Mouse (Mus musculus): ENCODE results near the gene B3galt1. TPM values are rescaled to one million over a fixed set of nuclear protein-coding genes. Genes with fewer than 3 reads are reported as not detected.
A peak's percentile ranks its signal among the peaks of the same experiment; 100 is the strongest.

The B3galt1 gene
- total RNA-seq (2021) (1 to 10 TPM; 1.5 to 1.9 TPM), polyA plus RNA-seq (2012; rRNA removed) (0.72 and 1.7 TPM in 2 replicates)
- long read RNA-seq: 0 reads

DNA sequence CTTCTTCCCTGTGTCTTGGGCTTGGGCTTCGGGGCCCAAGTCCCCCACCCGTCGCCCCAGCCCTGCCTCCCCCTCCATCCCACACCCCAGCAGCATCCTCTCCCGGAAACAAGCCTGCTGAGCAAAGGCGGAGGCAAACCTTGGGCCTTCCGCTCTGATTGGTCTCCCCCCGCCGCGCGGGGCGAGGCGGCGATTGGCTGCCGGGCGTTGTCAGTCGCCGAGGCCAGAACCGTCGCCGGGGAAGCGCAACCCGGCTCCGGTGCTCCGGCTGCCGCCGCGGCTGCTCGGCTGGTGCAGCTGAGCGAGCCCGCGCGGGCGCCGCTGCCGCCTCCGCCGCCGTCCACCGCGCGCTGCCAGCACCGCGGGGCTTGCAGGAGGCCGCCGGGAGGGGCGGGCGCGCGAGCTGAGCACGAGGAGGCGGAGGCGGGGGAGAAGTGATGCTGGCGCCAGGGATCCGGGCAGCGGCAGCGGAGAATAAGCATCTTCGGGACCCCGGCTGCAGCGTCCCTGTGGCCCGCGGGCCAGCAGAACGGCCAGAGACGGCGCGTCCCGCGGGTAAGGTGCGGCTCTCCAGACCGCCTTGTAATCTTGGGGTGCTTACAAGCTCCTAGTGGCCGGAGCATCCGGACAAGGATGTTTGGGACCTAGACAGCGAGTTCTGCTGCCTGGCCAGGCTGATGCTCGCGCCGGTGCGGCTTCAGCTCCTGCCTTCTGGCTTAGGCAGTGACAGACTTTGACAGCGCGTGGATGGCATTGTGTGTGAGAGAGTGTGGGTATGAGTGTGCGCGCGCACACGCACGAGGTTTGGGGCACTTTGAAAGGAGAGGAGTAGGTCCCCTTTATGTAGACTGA is at the start of gene B3galt1:
Gene B3galt1 (plus strand): TSS at position 392 of the 852 bp plus-strand sequence.
- intact Hi-C loops (cut with DNase I): no loop called here
- Histone ChIP-seq H3K4me3 (peak within 1 kb of the TSS; percentile 61), H3K4me1 (ENCODE audit: control insufficient read depth, insufficient read depth, low read length) (no peaks in the 10 kb centered on the region), H3K9ac (ENCODE audit: low read depth, low read length) (peak within 1 kb of the TSS; percentile 52), H3K27ac (peak within 1 kb of the TSS; percentile 51), H3K79me2 (replicated peaks; ENCODE audit: control insufficient read depth, insufficient read depth, low read length) (no peaks in the 10 kb centered on the region), H3K27me3 (ENCODE audit: control insufficient read depth, insufficient read depth, low read length) (no peaks in the 10 kb centered on the region), H3K36me3 (ENCODE audit: control insufficient read depth, insufficient read depth, low read length) (no peaks in the 10 kb centered on the region)
- TF ChIP-seq CTCF (IDR thresholded peaks at IDR 0.05): no peak
- peak; percentile 26; the same call in 1 of the 2 replicates for TF ChIP-seq POLR2A (IDR thresholded peaks at IDR 0.05; ENCODE audit: insufficient read depth, low read depth, low read length)
- no peak for TF ChIP-seq EP300 (IDR thresholded peaks at IDR 0.05; ENCODE audit: insufficient read depth, low read depth, low read length)
- peak; percentile 86 to 90 for DNase-seq
- WGBS: under 1% methylated on average over 83 of the region's 83 CpGs

DNA sequence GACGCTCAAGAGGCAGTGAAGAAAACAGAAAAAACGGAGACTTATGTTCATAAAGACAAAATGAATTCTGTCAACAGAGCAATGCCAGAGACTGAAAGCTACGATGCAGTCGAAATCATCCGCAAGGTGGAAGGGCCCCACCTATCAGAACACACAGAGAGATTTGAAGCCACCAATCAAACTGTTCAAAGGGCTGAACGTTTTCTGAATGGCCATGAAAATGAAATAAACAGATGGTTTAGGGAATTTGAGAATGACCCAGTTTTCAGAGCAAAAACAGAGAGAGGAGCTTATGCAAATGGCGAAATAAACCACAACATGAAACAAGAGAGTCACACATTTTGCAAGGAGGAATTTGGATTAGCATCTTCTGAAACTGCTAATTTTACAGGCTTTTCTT is 49.3 kb upstream of the B3galt1 start:
- H3K27me3 ChIP-seq (ENCODE audit: control insufficient read depth, insufficient read depth, low read length): no peaks in the 10 kb centered on the region
- WGBS: 86% methylated on average over 7 of the region's 7 CpGs
- no peak for TF ChIP-seq CTCF (IDR thresholded peaks at IDR 0.05)
- no peak for TF ChIP-seq POLR2A (IDR thresholded peaks at IDR 0.05; ENCODE audit: insufficient read depth, low read depth, low read length)
- no peak for TF ChIP-seq EP300 (IDR thresholded peaks at IDR 0.05; ENCODE audit: insufficient read depth, low read depth, low read length)
- H3K27ac ChIP-seq: no peak overlapping the region
- H3K4me1 ChIP-seq (ENCODE audit: control insufficient read depth, insufficient read depth, low read length): no peaks in the 10 kb centered on the region
- no peak overlapping the region for H3K4me3 ChIP-seq
- H3K9ac ChIP-seq (ENCODE audit: low read depth, low read length): no peak overlapping the region
- DNase-seq: no peak
- intact Hi-C loops (cut with DNase I): no loop called here
- H3K36me3 ChIP-seq (ENCODE audit: control insufficient read depth, insufficient read depth, low read length): no peaks in the 10 kb centered on the region
- H3K79me2 ChIP-seq (replicated peaks; ENCODE audit: control insufficient read depth, insufficient read depth, low read length): no peaks in the 10 kb centered on the region

DNA sequence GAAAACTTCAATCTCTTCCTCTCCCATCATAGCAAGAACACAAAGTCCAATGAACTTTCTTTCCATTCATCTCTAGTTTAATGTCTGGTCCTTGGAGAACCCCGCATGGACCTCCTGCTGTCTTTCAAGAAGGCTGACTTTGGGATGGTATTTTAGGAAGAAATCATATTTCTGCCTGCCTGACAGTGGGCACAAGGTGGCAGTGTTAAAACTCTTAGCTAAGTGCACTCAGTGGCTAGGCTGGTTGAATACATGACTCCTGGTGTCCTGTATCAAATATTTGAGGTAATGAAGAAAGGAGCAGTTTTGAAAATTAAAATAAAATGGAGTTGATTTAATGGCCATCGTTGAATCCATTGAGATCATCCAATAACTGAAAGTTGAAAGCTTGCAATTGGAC is 30.3 kb upstream of the B3galt1 start:
- TF ChIP-seq CTCF (IDR thresholded peaks at IDR 0.05): peak; percentile 59
- TF ChIP-seq EP300 (IDR thresholded peaks at IDR 0.05; ENCODE audit: insufficient read depth, low read depth, low read length): no peak
- no peak for TF ChIP-seq POLR2A (IDR thresholded peaks at IDR 0.05; ENCODE audit: insufficient read depth, low read depth, low read length)
- intact Hi-C loops (cut with DNase I): loop anchor here (10.0 kb wide), 1 partner anchor 809 kb away; no protein-coding TSS in a partner anchor
- Histone ChIP-seq H3K79me2 (replicated peaks; ENCODE audit: control insufficient read depth, insufficient read depth, low read length) (no peaks in the 10 kb centered on the region), H3K27ac (no peak overlapping the region), H3K36me3 (ENCODE audit: control insufficient read depth, insufficient read depth, low read length) (no peaks in the 10 kb centered on the region), H3K27me3 (ENCODE audit: control insufficient read depth, insufficient read depth, low read length) (no peaks in the 10 kb centered on the region), H3K4me1 (ENCODE audit: control insufficient read depth, insufficient read depth, low read length) (no peaks in the 10 kb centered on the region), H3K4me3 (no peak overlapping the region), H3K9ac (ENCODE audit: low read depth, low read length) (no peak overlapping the region)
- WGBS: 95% methylated on average over 2 of the region's 2 CpGs
- DNase-seq: no peak

DNA sequence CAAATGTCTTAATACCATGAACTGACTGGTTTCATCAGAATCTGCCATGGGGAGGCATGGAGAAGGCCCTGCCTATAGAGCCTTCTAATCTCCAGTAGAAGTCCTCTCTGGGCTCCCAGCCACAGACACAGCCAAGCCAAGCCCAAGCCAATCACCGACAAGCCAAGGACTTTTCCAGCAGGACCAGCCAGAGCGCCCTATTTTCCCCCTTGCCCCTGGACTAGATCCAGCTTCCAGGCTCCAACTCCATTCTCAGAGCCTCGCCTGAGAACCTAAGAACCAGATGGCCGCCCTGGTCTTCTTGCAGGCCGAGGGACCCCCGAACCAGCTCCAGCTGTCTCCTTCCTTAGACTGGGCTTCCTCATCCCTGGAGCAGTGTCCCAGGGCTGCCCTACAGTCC is 26.2 kb upstream of the B3galt1 start:
- H3K4me3 ChIP-seq: no peak overlapping the region
- H3K27me3 ChIP-seq (ENCODE audit: control insufficient read depth, insufficient read depth, low read length): no peaks in the 10 kb centered on the region
- TF ChIP-seq EP300 (IDR thresholded peaks at IDR 0.05; ENCODE audit: insufficient read depth, low read depth, low read length) (no peak), POLR2A (IDR thresholded peaks at IDR 0.05; ENCODE audit: insufficient read depth, low read depth, low read length) (no peak), CTCF (IDR thresholded peaks at IDR 0.05) (no peak)
- peak in 1 of 2 experiments; percentile 7 for DNase-seq
- H3K79me2 ChIP-seq (replicated peaks; ENCODE audit: control insufficient read depth, insufficient read depth, low read length): no peaks in the 10 kb centered on the region
- no peak overlapping the region for H3K27ac ChIP-seq
- intact Hi-C loops (cut with DNase I): loop anchor here (10.0 kb wide), 1 partner anchor 805 kb away; no protein-coding TSS in a partner anchor
- H3K4me1 ChIP-seq (ENCODE audit: control insufficient read depth, insufficient read depth, low read length): no peaks in the 10 kb centered on the region
- no peak overlapping the region for H3K9ac ChIP-seq (ENCODE audit: low read depth, low read length)
- WGBS: 73% methylated on average over 6 of the region's 6 CpGs
- no peaks in the 10 kb centered on the region for H3K36me3 ChIP-seq (ENCODE audit: control insufficient read depth, insufficient read depth, low read length)

DNA sequence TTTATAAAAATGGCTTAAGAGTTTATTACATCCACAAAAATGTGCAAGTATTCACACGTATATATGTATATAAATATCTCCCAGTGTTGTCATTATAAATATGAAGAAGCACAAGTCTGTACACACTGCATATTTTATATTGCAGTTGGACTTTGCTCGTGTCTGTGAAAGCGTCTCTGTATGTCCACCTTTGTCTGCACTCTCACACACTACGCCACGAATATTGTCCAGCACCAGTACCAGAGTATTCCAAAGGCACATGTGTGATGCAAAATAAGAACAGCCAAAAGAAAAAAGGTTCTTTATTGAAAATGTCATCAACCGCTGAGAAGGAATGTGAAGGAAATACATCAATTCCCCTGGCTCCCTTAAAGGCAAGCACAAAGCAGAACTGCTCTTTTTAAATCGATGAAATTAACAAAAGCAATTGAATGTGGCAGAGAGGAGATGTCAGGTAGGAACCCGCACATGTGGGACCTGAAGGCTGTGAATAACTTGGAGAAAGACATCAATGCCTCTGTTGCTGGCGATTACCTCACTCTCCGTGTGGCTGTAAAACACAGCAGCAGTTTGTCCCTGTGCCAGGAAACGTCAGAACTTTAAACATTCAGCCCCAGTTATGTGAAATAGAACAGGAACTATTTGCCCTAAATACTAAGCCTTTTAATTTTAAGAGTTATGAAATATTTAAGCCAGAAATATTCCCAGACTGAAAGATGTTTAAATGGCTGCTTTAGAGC is 23.5 kb upstream of the B3galt1 start:
- H3K27me3 ChIP-seq (ENCODE audit: control insufficient read depth, insufficient read depth, low read length): no peaks in the 10 kb centered on the region

More for the DNA sequence above, 23.5 kb upstream of the B3galt1 start:
- Histone ChIP-seq H3K9ac (ENCODE audit: low read depth, low read length) (no peak overlapping the region), H3K36me3 (ENCODE audit: control insufficient read depth, insufficient read depth, low read length) (no peaks in the 10 kb centered on the region), H3K79me2 (replicated peaks; ENCODE audit: control insufficient read depth, insufficient read depth, low read length) (no peaks in the 10 kb centered on the region), H3K4me1 (ENCODE audit: control insufficient read depth, insufficient read depth, low read length) (no peaks in the 10 kb centered on the region), H3K27ac (no peak overlapping the region), H3K4me3 (no peak overlapping the region)
- TF ChIP-seq CTCF (IDR thresholded peaks at IDR 0.05): no peak
- no peak for TF ChIP-seq EP300 (IDR thresholded peaks at IDR 0.05; ENCODE audit: insufficient read depth, low read depth, low read length)
- no peak for TF ChIP-seq POLR2A (IDR thresholded peaks at IDR 0.05; ENCODE audit: insufficient read depth, low read depth, low read length)
- intact Hi-C loops (cut with DNase I): no loop called here
- WGBS: 60% methylated on average over 11 of the region's 11 CpGs
- DNase-seq: no peak

All from heart, adult 2 months (tissue).